Mouse (Mus musculus) spleen, embryonic (tissue): ENCODE data around the gene Gm47959.

Experiments
- CTCF ChIA-PET: fragments of 350-600 bp; sonication (Branson Sonifier 250); formaldehyde crosslinking; loops from one replicate; lab custom pipeline; 2022; lab: Charles Lee

Gene Gm47959

DNA sequence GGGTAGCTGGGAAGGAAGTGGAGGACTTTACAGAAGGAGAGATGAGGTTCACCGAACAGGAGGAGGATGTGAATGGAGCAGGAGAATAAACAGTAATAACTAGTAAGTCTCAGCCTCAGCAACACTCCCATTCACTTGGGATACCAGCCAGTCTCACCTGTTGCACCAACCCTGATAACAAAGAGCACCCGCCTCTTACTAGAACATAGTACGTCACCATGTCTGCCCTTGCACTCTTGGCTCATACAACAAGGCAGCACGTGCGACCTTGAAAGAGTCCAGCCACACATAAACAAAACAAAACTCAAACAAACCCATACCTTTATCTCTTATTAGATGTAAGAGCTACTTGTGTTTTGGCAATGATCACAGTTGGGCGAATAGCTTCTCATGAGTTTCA, 32.2 kb downstream of the Gm47959 start:
- CTCF ChIA-PET, result no interaction called here

DNA sequence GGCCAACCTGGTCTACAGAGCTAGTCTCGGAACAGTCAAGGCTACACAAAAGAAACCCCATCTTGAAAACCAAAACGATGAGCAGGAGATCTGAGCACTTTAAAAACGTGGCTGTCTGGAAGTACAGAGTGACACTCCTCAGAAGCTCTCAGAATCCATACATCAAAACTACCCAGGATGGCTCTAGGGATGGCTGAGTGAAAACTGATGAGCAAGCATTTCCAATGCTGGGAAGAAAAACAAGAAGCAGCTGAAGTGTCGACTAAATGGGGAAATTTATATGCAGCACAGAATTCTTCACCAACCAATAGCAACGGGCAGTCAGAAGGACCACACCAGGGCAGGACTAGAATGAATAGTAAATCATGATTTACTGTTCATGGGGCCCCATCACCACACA, 34.2 kb downstream of the Gm47959 start:
- CTCF ChIA-PET, result no interaction called here

DNA sequence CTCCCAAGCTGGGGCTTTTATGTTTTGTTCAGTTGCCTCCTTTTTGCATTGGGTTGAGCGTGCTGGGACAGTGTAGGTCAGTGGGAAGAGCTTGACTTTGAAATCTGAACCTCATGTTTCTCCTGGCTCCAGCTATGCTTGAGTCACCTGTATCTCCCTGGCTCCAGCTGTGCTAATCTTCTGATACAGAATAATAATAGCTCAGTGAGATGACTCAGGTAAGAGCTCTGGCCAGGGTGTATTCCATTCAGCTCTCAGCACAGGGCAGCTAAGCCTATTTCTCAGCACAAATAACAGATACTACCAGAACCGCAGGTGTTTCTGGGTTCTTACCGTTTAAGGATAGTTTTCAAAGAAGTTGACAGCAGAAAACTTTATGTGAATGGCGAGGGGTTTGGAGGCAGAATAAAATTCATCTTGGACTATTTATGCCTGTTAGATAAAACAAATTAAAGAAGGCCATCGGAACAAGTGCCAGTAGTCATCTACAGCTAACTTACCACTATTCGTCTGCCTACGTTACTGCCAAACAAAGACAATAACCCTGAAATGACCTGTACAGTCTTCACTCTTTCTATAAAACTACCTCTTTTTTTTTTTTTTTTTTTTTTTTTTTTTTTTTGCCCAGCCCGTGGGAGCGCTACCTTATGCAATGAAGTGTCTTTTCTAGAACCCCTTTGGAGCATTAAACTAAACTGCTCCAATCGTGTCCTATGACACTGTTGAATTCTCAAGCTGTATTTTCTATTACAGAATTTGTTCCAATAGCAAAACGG, 36.7 kb downstream of the Gm47959 start:
- CTCF ChIA-PET, result no interaction called here

DNA sequence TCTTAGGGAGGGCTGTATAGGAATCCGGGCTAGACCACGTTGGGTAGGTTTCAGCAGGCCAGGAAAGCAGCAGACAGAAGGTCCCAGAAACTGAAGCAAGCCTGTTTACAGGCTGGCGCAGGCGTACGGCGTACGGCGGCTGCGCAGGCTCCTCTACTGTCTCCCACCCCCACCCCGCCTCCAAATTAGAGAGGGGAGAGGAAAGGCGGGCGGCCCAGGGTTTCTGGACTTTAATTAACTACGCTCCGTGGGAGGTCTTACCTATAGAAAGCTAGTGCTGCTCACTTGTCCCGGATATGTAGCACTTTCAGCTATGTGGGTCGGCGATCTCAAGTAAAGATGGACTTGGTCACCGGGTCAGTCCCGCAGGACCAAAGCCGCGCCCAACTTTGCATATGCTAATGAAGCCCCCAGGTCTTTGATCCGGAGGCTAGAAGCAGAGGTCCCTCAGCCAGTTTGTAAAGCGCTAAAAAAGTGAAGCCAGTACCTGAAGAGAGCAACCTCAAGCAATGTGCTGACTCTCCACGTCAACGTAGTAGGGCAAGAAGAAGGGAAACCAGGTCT, 37.8 kb downstream of the Gm47959 start, which contains the start of gene Slc19a3:
Slc19a3 (minus strand) TSS at position 340 of the 564 bp plus-strand sequence.
- CTCF ChIA-PET, result no interaction called here

DNA sequence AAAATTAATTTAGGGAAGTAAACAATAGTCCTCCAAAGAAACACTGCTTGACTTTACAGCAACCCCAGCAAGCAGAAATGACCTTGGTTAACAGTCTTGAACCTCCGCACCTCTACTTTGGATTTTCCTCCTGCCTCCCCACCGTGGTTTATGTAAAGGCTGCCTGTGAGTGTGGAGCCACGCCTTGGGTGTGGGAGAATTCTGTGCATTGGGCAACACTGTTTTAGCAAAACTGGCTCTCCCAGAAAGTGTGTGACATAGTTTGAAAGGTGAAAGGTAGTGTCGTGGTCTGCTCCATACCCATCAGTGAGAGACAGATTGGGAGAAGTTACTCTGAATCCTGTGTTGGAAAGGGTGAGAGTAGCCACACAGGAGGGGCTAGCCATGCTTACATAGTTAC, 38.7 kb downstream of the Gm47959 start:
- CTCF ChIA-PET, result no interaction called here

DNA sequence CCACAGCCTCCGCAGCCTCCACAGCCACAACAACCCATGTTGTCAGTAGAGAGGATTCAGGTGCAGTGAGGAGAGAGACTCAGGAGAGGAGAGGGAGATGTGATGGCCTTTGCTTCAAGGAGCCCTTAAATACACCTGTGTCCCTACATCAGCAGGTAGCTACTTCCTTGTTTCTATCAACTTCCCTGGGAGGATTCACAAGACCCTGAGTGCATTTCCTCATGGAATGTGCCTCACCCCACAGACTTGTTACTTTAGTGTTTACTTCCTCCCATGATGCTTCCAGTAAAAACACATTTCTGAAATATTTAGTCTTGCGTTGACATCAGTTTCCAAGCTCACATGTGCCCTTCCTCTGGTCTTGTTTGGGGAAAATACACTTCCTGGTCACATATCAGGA, 42.0 kb downstream of the Gm47959 start, which contains the start of gene Krtap28-10:
Krtap28-10 (minus strand) TSS at position 101 of the 400 bp plus-strand sequence.
- CTCF ChIA-PET, result no interaction called here

DNA sequence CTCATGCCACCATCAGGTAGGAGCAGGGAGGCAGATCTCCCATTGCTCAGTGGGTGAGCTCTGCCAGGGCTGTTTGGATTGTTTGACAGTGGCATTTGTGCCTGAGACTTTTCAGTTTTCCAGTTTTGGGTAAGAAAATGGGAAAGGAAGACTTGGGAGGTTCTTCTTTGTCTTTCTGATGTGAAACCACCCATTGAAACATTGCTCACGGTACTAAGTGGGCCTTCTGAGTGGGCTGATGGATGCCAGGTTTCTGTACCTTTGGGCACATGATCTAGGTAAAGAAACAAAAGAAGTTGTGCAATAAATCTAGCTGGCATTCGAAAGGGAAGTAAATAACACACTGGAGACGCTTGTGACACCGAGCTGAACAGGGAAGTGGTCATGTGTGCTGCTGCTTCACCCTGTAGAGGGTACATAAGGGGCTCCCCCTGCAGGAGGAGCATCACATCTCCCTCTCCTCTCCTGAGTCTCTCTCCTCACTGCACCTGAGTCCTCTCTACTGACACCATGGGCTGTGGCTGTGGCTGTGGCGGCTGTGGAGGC, 44.6 kb downstream of the Gm47959 start, which contains the start of gene Gm47969:
Gm47969 (plus strand) TSS at position 51 of the 546 bp plus-strand sequence.
- CTCF ChIA-PET, result no interaction called here
